In genomic region chr10:96955036-96955775, GRCm38 (mm10) we compare ENCODE assay signal across 8 mouse cellular contexts.
DNase-seq lines count a peak whose midpoint lies in the region; ATAC-seq and TF ChIP-seq lines count a peak whose summit lies in the region.

No protein-coding gene starts in this region.

- H3K4me2 ChIP-seq in hindbrain, postnatal 0 days (ENCODE audit: low read depth, low read length) = peak overlapping the region; percentile 42
- H3K4me2 ChIP-seq in neural tube, embryonic 14.5 days (ENCODE audit: low read depth, low read length) = peak overlapping the region; percentile 26

- 30% methylated on average over 12 of the region's 12 CpGs for WGBS in embryonic facial prominence, embryonic 10.5 days
- WGBS in hindbrain, postnatal 0 days = 12% methylated on average over 12 of the region's 12 CpGs
- 11% methylated on average over 12 of the region's 12 CpGs for WGBS in neural tube, embryonic 14.5 days

- H3K27me3 ChIP-seq in embryonic facial prominence, embryonic 10.5 days (replicated peaks; ENCODE audit: low read depth, poor library complexity, severe bottlenecking) = no peaks in the 10 kb centered on the region
- no peaks in the 10 kb centered on the region for H3K27me3 ChIP-seq in hindbrain, postnatal 0 days (ENCODE audit: insufficient read depth, low read length)
- H3K27me3 ChIP-seq in neural tube, embryonic 14.5 days (ENCODE audit: control insufficient read depth, insufficient read depth, low read length) = no peaks in the 10 kb centered on the region

- H3K36me3 ChIP-seq in embryonic facial prominence, embryonic 10.5 days (replicated peaks) = no peaks in the 10 kb centered on the region
- H3K36me3 ChIP-seq in hindbrain, postnatal 0 days (ENCODE audit: insufficient read depth, low read length) = no peaks in the 10 kb centered on the region
- H3K36me3 ChIP-seq in neural tube, embryonic 14.5 days (ENCODE audit: control insufficient read depth, insufficient read depth, low read length) = no peaks in the 10 kb centered on the region

- H3K4me3 ChIP-seq in embryonic facial prominence, embryonic 10.5 days = peak overlapping the region; percentile 29; the same call in 1 of the 2 replicates
- no peak overlapping the region for H3K4me3 ChIP-seq in hindbrain, postnatal 0 days (ENCODE audit: low read length)
- H3K4me3 ChIP-seq in neural tube, embryonic 14.5 days (ENCODE audit: low read depth, low read length) = no peak overlapping the region; the same call in 1 of the 2 replicates

- peaks cover 14% of the 10 kb centered on the region for H3K4me1 ChIP-seq in embryonic facial prominence, embryonic 10.5 days
- H3K4me1 ChIP-seq in hindbrain, postnatal 0 days (ENCODE audit: insufficient read depth, low read length) = no peaks in the 10 kb centered on the region
- peaks cover 9% of the 10 kb centered on the region for H3K4me1 ChIP-seq in neural tube, embryonic 14.5 days (ENCODE audit: control insufficient read depth, insufficient read depth, low read length)

- 0 out of 2 replicates have a peak overlapping the region, but pooled peaks have one; percentile 0 for H3K9ac ChIP-seq in hindbrain, postnatal 0 days (replicated peaks; ENCODE audit: low read length)
- no peak overlapping the region for H3K9ac ChIP-seq in neural tube, embryonic 14.5 days (replicated peaks; ENCODE audit: low read depth, low read length)

- peak overlapping the region; percentile 70 for H3K27ac ChIP-seq in embryonic facial prominence, embryonic 10.5 days (replicated peaks)
- no peak overlapping the region for H3K27ac ChIP-seq in hindbrain, postnatal 0 days
- H3K27ac ChIP-seq in neural tube, embryonic 14.5 days (ENCODE audit: low read depth, low read length) = peak overlapping the region; percentile 61

- TF ChIP-seq CTCF in hindbrain, postnatal 0 days (IDR thresholded peaks at IDR 0.05; ENCODE audit: low read depth) = no peak

- H3K9me3 ChIP-seq in embryonic facial prominence, embryonic 10.5 days = no peaks in the 10 kb centered on the region
- no peaks in the 10 kb centered on the region for H3K9me3 ChIP-seq in hindbrain, postnatal 0 days (ENCODE audit: low read length)
- H3K9me3 ChIP-seq in neural tube, embryonic 14.5 days (ENCODE audit: control insufficient read depth, low read length) = no peaks in the 10 kb centered on the region

- ATAC-seq in hindbrain, postnatal 0 days = peak; percentile 83
- peak; percentile 63 for ATAC-seq in neural tube, embryonic 14.5 days (ENCODE audit: low read depth)

- DNase-seq in kidney, postnatal 10 days = peak; percentile 6
- no peak for DNase-seq in kidney, adult 9 months
- peak; percentile 49 for DNase-seq in embryonic facial prominence, embryonic 10.5 days (ENCODE audit: low spot score)
- peak; percentile 54 for DNase-seq in hindbrain, postnatal 0 days (ENCODE audit: low spot score)
- no peak for DNase-seq in spleen, postnatal 10 days (ENCODE audit: low spot score in 2 of 2)
- no peak for DNase-seq in cerebellum, postnatal 4 days (ENCODE audit: low spot score in 2 of 2)
- DNase-seq in cerebellum, adult 9-11 months = no peak

Comparison
In these comparisons a context has a peak if more than half of its experiments do, and no peak if none do; other contexts are left out.
1. DNase-seq: peak in kidney, postnatal 10 days (single experiment), embryonic facial prominence, embryonic 10.5 days (single experiment) and hindbrain, postnatal 0 days (single experiment); none in kidney, adult 9 months (single experiment), spleen, postnatal 10 days (0 of 2), cerebellum, postnatal 4 days (0 of 2) and cerebellum, adult 9-11 months (single experiment).